Mouse (Mus musculus) E14TG2a.4 (cell line): Measurements from ENCODE around the gene Drc7.

Experiments used
- CTCF ChIP-seq: conservative IDR thresholded peaks from 2 replicates; pipeline ENCODE4 v1.5.1; 2014; ENCODE audit warnings: low read length
- NANOG ChIP-seq: IDR thresholded peaks from 2 replicates; pipeline ENCODE4 v1.6.1; 2014; ENCODE audit warnings: borderline replicate concordance, low read length, mixed read lengths

GRCm38 (mm10) chr8:95093574-95093973, 38.7 kb downstream of the Drc7 start:
- TF ChIP-seq CTCF (no peak), NANOG (no peak)
